Mouse (Mus musculus) ES-E14 (cell line): ENCODE measurements at regions not wholly inside any gene's neighbourhood (a gene's known extent, or its start where the extent isn't known, plus 50 kb on each side); places are given as distances from the start of the nearest gene placed in this dataset.

Experiments used
- DNase-seq: peaks from one replicate; pipeline ENCODE4 v3.0.0-alpha.2; 2013; ENCODE audit warnings: low read depth, low spot score
- H3K27ac ChIP-seq: 2 replicates; pipeline ENCODE4 v1.5.1; 2012; ENCODE audit warnings: low read depth, mild to moderate bottlenecking, low read length, moderate library complexity, mixed read lengths; ENCODE audit not compliant: poor library complexity, insufficient read depth, severe bottlenecking
- H3K36me3 ChIP-seq: 2 replicates; pipeline ENCODE4 v1.6.1; 2012; ENCODE audit warnings: mild to moderate bottlenecking, low read length, moderate library complexity, mixed read lengths; ENCODE audit not compliant: control insufficient read depth, poor library complexity, insufficient read depth, severe bottlenecking
- H3K4me1 ChIP-seq, 2 experiments: fragments of 150-350 bp in 1 of 2; sonication (generic) in 1 of 2; 2 replicates each; pipeline ENCODE4 v1.6.1; 2012; ENCODE audit warnings: low read length in 2 of 2, mild to moderate bottlenecking in 1 of 2, mixed read lengths in 1 of 2; ENCODE audit not compliant: control insufficient read depth in 2 of 2, insufficient read depth in 2 of 2, poor library complexity in 1 of 2
- H3K4me3 ChIP-seq, 2 experiments: fragments of 150-350 bp in 1 of 2; sonication (generic) in 1 of 2; 2 replicates each; pipeline ENCODE4 v1.5.1; 2012; ENCODE audit warnings: low read length in 2 of 2, low read depth in 1 of 2, mild to moderate bottlenecking in 1 of 2, mixed read lengths in 1 of 2; ENCODE audit not compliant: insufficient read depth in 1 of 2, poor library complexity in 1 of 2, severe bottlenecking in 1 of 2
- H3K9ac ChIP-seq: 2 replicates; pipeline ENCODE4 v1.6.1; 2012; ENCODE audit warnings: low read depth, mild to moderate bottlenecking, low read length, mixed read lengths; ENCODE audit not compliant: poor library complexity, insufficient read depth, severe bottlenecking
- H3K9me3 ChIP-seq: fragments of 150-350 bp; sonication (generic); 2 replicates; pipeline ENCODE4 v1.6.1; 2012; ENCODE audit warnings: low read depth, mild to moderate bottlenecking, low read length; ENCODE audit not compliant: control insufficient read depth, insufficient read depth
- CHD2 ChIP-seq: IDR thresholded peaks from 2 replicates; pipeline ENCODE4 v1.6.1; 2014; ENCODE audit warnings: mild to moderate bottlenecking, low read depth, low read length, inconsistent platforms
- HCFC1 ChIP-seq: IDR thresholded peaks from 2 replicates; pipeline ENCODE4 v1.6.1; 2012; ENCODE audit warnings: low read length, inconsistent platforms, borderline replicate concordance; ENCODE audit not compliant: insufficient read depth
- MAFK ChIP-seq: IDR thresholded peaks from 2 replicates; pipeline ENCODE4 v1.6.1; 2014; ENCODE audit warnings: mild to moderate bottlenecking, low read depth, low read length, inconsistent platforms; ENCODE audit not compliant: insufficient read depth
- ZC3H11A ChIP-seq: IDR thresholded peaks from 2 replicates; pipeline ENCODE4 v1.6.1; 2012; ENCODE audit warnings: low read depth, mild to moderate bottlenecking, inconsistent platforms, low read length, borderline replicate concordance
- ZNF384 ChIP-seq: IDR thresholded peaks from 2 replicates; pipeline ENCODE4 v1.6.1; 2012; ENCODE audit warnings: low read depth, low read length, inconsistent platforms
- in situ Hi-C, 2 experiments: fragments of 600-800 bp; cut with MboI; formaldehyde crosslinking; loops; one replicate each; pipeline ENCODE4 v1.15.1; 2025; ENCODE audit warnings: low sequenced_read_pairs in 2 of 2, inconsistent platforms in 1 of 2; ENCODE audit not compliant: unreplicated experiment in 2 of 2

DNA sequence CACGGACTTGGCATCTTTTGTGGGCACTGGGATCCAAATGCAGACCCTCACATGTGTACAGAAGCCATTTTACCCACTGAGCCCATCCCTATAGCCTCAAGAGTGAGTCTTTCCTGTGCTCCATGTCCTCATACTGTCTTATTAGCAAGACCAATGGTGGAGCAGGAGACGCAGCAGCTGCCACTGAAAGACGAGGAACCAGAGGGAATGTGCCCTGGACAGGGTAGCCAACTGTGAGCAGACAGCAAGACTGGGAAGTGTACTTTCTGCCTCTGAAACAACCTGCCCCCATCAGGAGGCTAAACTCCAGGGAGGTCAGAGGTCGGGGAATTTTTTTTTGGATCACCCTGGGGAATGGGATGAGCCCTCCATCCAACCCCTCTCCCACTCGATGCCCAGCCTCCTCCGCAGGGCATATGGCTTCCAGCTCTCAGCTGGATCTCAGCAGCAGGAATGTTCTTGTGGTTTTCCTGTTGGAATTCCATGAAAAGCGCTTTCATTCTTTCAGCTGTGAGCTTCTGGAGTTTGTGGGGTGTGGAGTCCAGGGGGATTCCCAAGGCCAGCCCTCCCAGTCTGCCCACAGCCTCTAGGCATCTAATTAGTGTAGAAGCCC, 131.2 kb upstream of the Haao start:
- no peak for TF ChIP-seq MAFK
- TF ChIP-seq ZC3H11A = no peak
- no peak for TF ChIP-seq ZNF384
- TF ChIP-seq CHD2 = no peak
- TF ChIP-seq HCFC1 = no peak
- H3K9ac ChIP-seq = no peak overlapping the region
- no peaks in the 10 kb centered on the region for H3K36me3 ChIP-seq
- H3K4me1 ChIP-seq = peaks cover 0 to 1% of the 10 kb centered on the region in 2 experiments; a peak in 1 of 4 replicates
- in situ Hi-C loops = no loop called here
- no peak overlapping the region for H3K4me3 ChIP-seq
- no peak for DNase-seq
- H3K27ac ChIP-seq = no peak overlapping the region
- no peaks in the 10 kb centered on the region for H3K9me3 ChIP-seq

DNA sequence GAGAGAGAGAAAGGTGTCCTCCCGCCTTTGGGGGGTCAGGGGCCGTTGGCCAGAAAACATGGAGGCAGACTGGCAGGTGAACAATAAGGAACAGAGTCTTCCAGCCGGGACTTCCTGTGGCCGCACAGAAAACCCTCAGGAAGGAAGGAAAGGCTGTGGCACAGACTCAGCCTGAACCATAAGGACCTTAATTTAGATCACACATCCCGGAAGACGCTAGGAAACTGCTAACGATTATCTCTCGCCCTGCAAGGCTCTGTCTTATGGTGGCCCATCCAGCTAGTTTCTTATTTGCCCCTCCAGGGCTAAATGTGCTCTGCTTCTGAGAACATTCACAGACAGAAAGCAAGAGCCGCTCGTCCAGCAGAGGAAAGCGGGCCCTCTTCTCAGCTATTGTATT, 130.0 kb upstream of the Haao start:
- Histone ChIP-seq H3K27ac (no peak overlapping the region), H3K4me3 (no peak overlapping the region), H3K36me3 (no peaks in the 10 kb centered on the region), H3K4me1 (peaks cover 0 to 2% of the 10 kb centered on the region in 2 experiments; a peak in 1 of 4 replicates), H3K9ac (no peak overlapping the region), H3K9me3 (no peaks in the 10 kb centered on the region)
- TF ChIP-seq MAFK = no peak
- TF ChIP-seq ZC3H11A = no peak
- TF ChIP-seq HCFC1 = no peak
- no peak for TF ChIP-seq ZNF384
- no peak for TF ChIP-seq CHD2
- no peak for DNase-seq
- in situ Hi-C loops = no loop called here

DNA sequence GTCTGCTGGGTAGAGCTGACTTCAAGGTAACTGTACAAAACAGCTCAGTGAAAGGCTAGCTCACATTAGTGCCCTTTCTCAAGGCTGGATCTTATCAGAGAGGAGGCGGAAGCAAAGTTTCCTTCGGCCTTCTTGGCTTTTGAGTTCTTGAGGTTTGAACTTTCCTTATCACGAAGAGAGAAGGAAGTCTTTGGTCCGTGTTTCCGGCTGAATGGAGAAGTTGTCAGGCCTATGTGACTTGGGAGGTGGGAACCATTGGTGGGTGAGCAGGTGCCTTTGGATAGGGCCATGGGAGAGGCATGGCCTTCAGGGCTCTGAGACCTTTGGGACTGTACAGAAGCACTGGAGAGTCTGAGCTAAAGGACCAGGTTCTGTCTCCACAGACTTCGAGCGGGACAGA, 128.1 kb upstream of the Haao start:
- Histone ChIP-seq H3K9me3 (no peaks in the 10 kb centered on the region), H3K4me1 (peaks cover 0 to 4% of the 10 kb centered on the region in 2 experiments; a peak in 1 of 4 replicates), H3K4me3 (no peak overlapping the region), H3K36me3 (no peaks in the 10 kb centered on the region), H3K9ac (no peak overlapping the region), H3K27ac (no peak overlapping the region)
- in situ Hi-C loops = no loop called here
- DNase-seq = no peak
- no peak for TF ChIP-seq CHD2
- TF ChIP-seq MAFK = no peak
- TF ChIP-seq ZC3H11A = no peak
- TF ChIP-seq HCFC1 = no peak
- TF ChIP-seq ZNF384 = no peak

DNA sequence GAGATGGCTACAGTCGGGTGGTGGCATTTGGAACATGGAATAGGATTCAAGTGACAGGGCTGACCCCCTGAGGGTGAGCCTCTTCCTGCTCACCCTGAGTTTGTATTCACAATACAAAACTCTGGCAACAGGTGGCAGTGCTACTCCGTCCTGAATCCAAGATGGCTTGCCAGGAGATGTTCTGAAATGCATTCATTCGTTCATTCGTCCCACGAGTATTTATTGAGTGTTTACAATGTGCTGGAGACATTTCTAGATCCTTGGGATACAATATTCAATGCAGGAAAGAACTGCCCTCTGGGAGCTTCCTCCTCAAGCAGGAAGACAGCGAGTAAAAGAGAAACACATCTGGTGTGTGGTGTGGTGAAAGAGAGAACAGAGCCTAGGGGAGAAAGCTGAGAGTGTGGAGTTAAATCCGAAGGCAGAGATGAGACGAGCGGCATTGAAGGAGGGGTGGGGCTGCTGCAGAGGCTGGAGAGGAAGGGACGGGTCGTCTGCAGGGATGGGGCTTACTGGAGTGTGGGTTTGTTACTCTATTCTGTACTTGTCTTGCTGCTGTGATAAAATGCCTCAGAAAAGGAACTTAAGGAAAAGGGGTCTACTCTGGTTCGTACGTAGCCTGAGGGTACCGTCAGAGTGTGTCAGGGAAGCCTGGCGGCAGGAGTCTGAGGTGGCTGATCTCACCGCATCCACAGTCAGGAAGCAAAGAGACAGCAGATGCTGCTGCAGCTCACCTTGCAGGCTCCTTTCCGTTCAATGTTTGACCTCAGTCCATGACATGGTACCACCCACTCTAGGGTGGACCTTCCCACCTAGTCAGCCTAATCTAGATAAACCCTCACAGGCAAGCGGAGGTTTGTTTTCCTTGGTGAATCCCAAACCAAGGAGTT, 125.9 kb upstream of the Haao start:
- in situ Hi-C loops = loop anchor here in 1 of 2 experiments (25.0 kb wide), 1 partner anchor 414 kb away; no protein-coding TSS in a partner anchor
- DNase-seq = no peak
- Histone ChIP-seq H3K4me3 (no peak overlapping the region), H3K27ac (no peak overlapping the region), H3K9ac (no peak overlapping the region), H3K36me3 (no peaks in the 10 kb centered on the region), H3K4me1 (peaks cover 0 to 4% of the 10 kb centered on the region in 2 experiments; a peak in 1 of 4 replicates), H3K9me3 (no peaks in the 10 kb centered on the region)
- TF ChIP-seq HCFC1 = no peak
- TF ChIP-seq ZC3H11A = peak; percentile 90; the same call in 1 of the 2 replicates
